Mouse (Mus musculus) ES-E14 (cell line): ENCODE results near the gene Gm10408.
"Not testable (repeated sequence)": the region's sequence is repeated elsewhere in the genome, so short reads cannot be mapped to it uniquely, and the experiment has no call there.

Experiments used
- HCFC1 ChIP-seq: IDR thresholded peaks from 2 replicates; pipeline ENCODE4 v1.6.1; 2012; ENCODE audit warnings: low read length, inconsistent platforms, borderline replicate concordance; ENCODE audit not compliant: insufficient read depth
- MAFK ChIP-seq: IDR thresholded peaks from 2 replicates; pipeline ENCODE4 v1.6.1; 2014; ENCODE audit warnings: mild to moderate bottlenecking, low read depth, low read length, inconsistent platforms; ENCODE audit not compliant: insufficient read depth
- ZC3H11A ChIP-seq: IDR thresholded peaks from 2 replicates; pipeline ENCODE4 v1.6.1; 2012; ENCODE audit warnings: low read depth, mild to moderate bottlenecking, inconsistent platforms, low read length, borderline replicate concordance
- ZNF384 ChIP-seq: IDR thresholded peaks from 2 replicates; pipeline ENCODE4 v1.6.1; 2012; ENCODE audit warnings: low read depth, low read length, inconsistent platforms

- not testable (repeated sequence) for TF ChIP-seq ZNF384, ZC3H11A, HCFC1, MAFK
Observed at GRCm38 (mm10) chr14:3427803-3428202, 21.4 kb upstream of the Gm10408 start, which contains the start of gene Gm3005.
